9 mouse cellular contexts compared by ENCODE assay signal in genomic region chr6:67318451-67318850, GRCm38 (mm10). TPM values are rescaled to one million over a fixed set of nuclear protein-coding genes. Genes with fewer than 3 reads are reported as not detected.
DNase-seq lines count a peak whose midpoint lies in the region; ATAC-seq and TF ChIP-seq lines count a peak whose summit lies in the region.
"Had no signal": no experiment of that assay in that cellular context is flagged by ENCODE, and none has a peak within 500 bp of the region (broad histone marks: within the 10 kb centered on the region; RNA-seq: fewer than 3 reads in every experiment).

No protein-coding gene starts in this region.

- no peaks in the 10 kb centered on the region for H3K36me3 ChIP-seq in forebrain, postnatal 0 days (ENCODE audit: insufficient read depth)
- H3K36me3 ChIP-seq in hindbrain, embryonic 11.5 days (ENCODE audit: control insufficient read depth, insufficient read depth, low read length): no peaks in the 10 kb centered on the region
- H3K36me3 ChIP-seq: lung, embryonic 15.5 days had no signal

- H3K9me3 ChIP-seq in forebrain, postnatal 0 days (ENCODE audit: low read length): no peaks in the 10 kb centered on the region
- H3K9me3 ChIP-seq in hindbrain, embryonic 11.5 days (ENCODE audit: control insufficient read depth, low read length): no peaks in the 10 kb centered on the region
- H3K9me3 ChIP-seq: lung, embryonic 15.5 days had no signal

- no peak overlapping the region for H3K9ac ChIP-seq in forebrain, postnatal 0 days
- H3K9ac ChIP-seq in hindbrain, embryonic 11.5 days (ENCODE audit: low read depth, low read length): no peak overlapping the region
- H3K9ac ChIP-seq: lung, embryonic 15.5 days had no signal

- WGBS in forebrain, postnatal 0 days: 30% methylated on average over 10 of the region's 10 CpGs
- 35% methylated on average over 10 of the region's 10 CpGs for WGBS in hindbrain, embryonic 11.5 days

- ATAC-seq in forebrain, postnatal 0 days: peak; percentile 84
- 0 out of 2 replicates have a peak, but pooled peaks have one; percentile 57 for ATAC-seq in hindbrain, embryonic 11.5 days (ENCODE audit: low FRiP score)

- H3K4me1 ChIP-seq in forebrain, postnatal 0 days (ENCODE audit: insufficient read depth): 0 out of 2 replicates have a peak, but pooled peaks cover 10% of the 10 kb centered on the region
- H3K4me1 ChIP-seq in hindbrain, embryonic 11.5 days (replicated peaks; ENCODE audit: control insufficient read depth, insufficient read depth, low read length): no peaks in the 10 kb centered on the region
- H3K4me1 ChIP-seq: lung, embryonic 15.5 days had no signal

- H3K4me3 ChIP-seq in forebrain, postnatal 0 days (ENCODE audit: low read depth, low read length): no peak overlapping the region
- no peak overlapping the region for H3K4me3 ChIP-seq in hindbrain, embryonic 11.5 days (ENCODE audit: low read depth, low read length)
- H3K4me3 ChIP-seq: lung, embryonic 15.5 days had no signal

- no peak overlapping the region for H3K4me2 ChIP-seq in forebrain, postnatal 0 days (ENCODE audit: low read depth)
- no peak overlapping the region for H3K4me2 ChIP-seq in hindbrain, embryonic 11.5 days (replicated peaks; ENCODE audit: low read depth, low read length)
- H3K4me2 ChIP-seq: lung, embryonic 15.5 days had no signal

- H3K27ac ChIP-seq in forebrain, postnatal 0 days (ENCODE audit: low read depth, low read length): no peak overlapping the region
- H3K27ac ChIP-seq in hindbrain, embryonic 11.5 days (ENCODE audit: low read depth, low read length): no peak overlapping the region
- H3K27ac ChIP-seq: lung, embryonic 15.5 days had no signal

- no peaks in the 10 kb centered on the region for H3K27me3 ChIP-seq in forebrain, postnatal 0 days (ENCODE audit: insufficient read depth, low read length)
- no peaks in the 10 kb centered on the region for H3K27me3 ChIP-seq in hindbrain, embryonic 11.5 days (ENCODE audit: control insufficient read depth, insufficient read depth, low read length)
- H3K27me3 ChIP-seq: lung, embryonic 15.5 days had no signal

- TF ChIP-seq CTCF in forebrain, postnatal 0 days (IDR thresholded peaks at IDR 0.05; ENCODE audit: low read depth): peak; percentile 78

- DNase-seq in T-cell, adult 2 months (ENCODE audit: low spot score): peak; percentile 38
- DNase-seq in cerebellum, adult 18-20 months: peak; percentile 53 to 54
- peak; percentile 66 for DNase-seq in forebrain, postnatal 0 days
- DNase-seq in hindbrain, embryonic 11.5 days (ENCODE audit: low spot score): peak; percentile 69
- peak; percentile 46 to 78 for DNase-seq in layer of hippocampus, postnatal 25 days (ENCODE audit: extremely low spot score in 1 of 2, low spot score in 1 of 2)
- DNase-seq in lung, postnatal 4 days: peak; percentile 60 to 72
- peak; percentile 59 for DNase-seq in skeletal muscle tissue, adult 2 months (ENCODE audit: low read depth, low spot score)
- DNase-seq in urinary bladder, postnatal 4 days (ENCODE audit: low spot score in 2 of 2): peak; percentile 48 to 77

RNA-seq across cellular contexts. Expression of gene Il12rb2, which starts 57.5 kb away (rescaled TPM):
- 0.05 and 0.08 TPM in 2 replicates for total RNA-seq in forebrain, postnatal 0 days (2014; rRNA removed)
- polyA plus RNA-seq in forebrain, postnatal 0 days (2015; fragmentation: Nextera tagmentation; extraction: Ambion mirVana): 0.08 TPM in 1 of 2 replicates, not detected in the other
- 0.14 TPM in 1 of 2 replicates, not detected in the other for polyA plus RNA-seq in hindbrain, embryonic 11.5 days (2014; fragmentation: Nextera tagmentation; extraction: Ambion mirVana)
- not detected for total RNA-seq in layer of hippocampus, postnatal 25 days (2021)
